Mouse (Mus musculus): ENCODE results near the gene Qpctl. TPM values are rescaled to one million over a fixed set of nuclear protein-coding genes. Genes with fewer than 3 reads are reported as not detected.
A peak's percentile ranks its signal among the peaks of the same experiment; 100 is the strongest.
"Not testable (repeated sequence)": the region's sequence is repeated elsewhere in the genome, so short reads cannot be mapped to it uniquely, and the experiment has no call there.

Qpctl gene
- polyA plus RNA-seq, 1 experiment from 2014 or later = 13.3 TPM

- TF ChIP-seq CTCF (IDR thresholded peaks at IDR 0.05; ENCODE audit: low read depth) = no peak
- peak overlapping the region; percentile 44 for H3K9ac ChIP-seq (ENCODE audit: low read depth, low read length)
- WGBS = under 1% methylated on average over 19 of the region's 20 CpGs
- DNase-seq (ENCODE audit: low spot score) (peak; percentile 60), ATAC-seq (replicated peaks; ENCODE audit: low FRiP score, low read depth) (0 out of 2 replicates have a peak, but pooled peaks have one; percentile 27)
- H3K4me2 ChIP-seq (ENCODE audit: low read length) = peak overlapping the region; percentile 75
- 0 out of 2 replicates have a peak, but pooled peaks cover 7% of the 10 kb centered on the region for H3K27me3 ChIP-seq (ENCODE audit: insufficient read depth, low read length)
- H3K27ac ChIP-seq = no peak overlapping the region
- peaks cover 1% of the 10 kb centered on the region; the same call in 1 of the 2 replicates for H3K36me3 ChIP-seq (ENCODE audit: insufficient read depth, low read length)
- H3K4me3 ChIP-seq (replicated peaks; ENCODE audit: low read depth, low read length) = peak overlapping the region; percentile 25
- H3K4me1 ChIP-seq (replicated peaks; ENCODE audit: insufficient read depth, low read length) = peaks cover 27% of the 10 kb centered on the region
- no peaks in the 10 kb centered on the region for H3K9me3 ChIP-seq (replicated peaks; ENCODE audit: low read length)
Measured at GRCm38 (mm10) chr7:19160115-19160514, 11.0 kb upstream of the Qpctl start.

GRCm38 (mm10) chr7:19159411-19159810, 10.3 kb upstream of the Qpctl start:
- no peak for ATAC-seq (replicated peaks; ENCODE audit: low FRiP score, low read depth)
- H3K9ac ChIP-seq (ENCODE audit: low read depth, low read length) = peak overlapping the region; percentile 18; the same call in 1 of the 2 replicates

GRCm38 (mm10) chr7:19158601-19159000, 9.5 kb upstream of the Qpctl start:
- 0 out of 2 replicates have a peak, but pooled peaks cover 7% of the 10 kb centered on the region for H3K27me3 ChIP-seq (ENCODE audit: insufficient read depth, low read length)
- H3K9me3 ChIP-seq (replicated peaks; ENCODE audit: low read length) = no peaks in the 10 kb centered on the region
- H3K4me2 ChIP-seq (ENCODE audit: low read length) = no peak overlapping the region
- peaks cover 12% of the 10 kb centered on the region for H3K36me3 ChIP-seq (ENCODE audit: insufficient read depth, low read length)
- TF ChIP-seq CTCF (IDR thresholded peaks at IDR 0.05; ENCODE audit: low read depth) = no peak
- WGBS = 55% methylated on average over 11 of the region's 11 CpGs
- H3K4me1 ChIP-seq (replicated peaks; ENCODE audit: insufficient read depth, low read length) = peaks cover 15% of the 10 kb centered on the region; the same call in 1 of the 2 replicates
- DNase-seq (ENCODE audit: low spot score) (no peak), ATAC-seq (replicated peaks; ENCODE audit: low FRiP score, low read depth) (no peak)
- H3K27ac ChIP-seq = no peak overlapping the region
- no peak overlapping the region for H3K4me3 ChIP-seq (replicated peaks; ENCODE audit: low read depth, low read length)
- H3K9ac ChIP-seq (ENCODE audit: low read depth, low read length) = no peak overlapping the region

More at GRCm38 (mm10) chr7:19159411-19159810, 10.3 kb upstream of the Qpctl start:
- H3K4me2 ChIP-seq (ENCODE audit: low read length) = peak overlapping the region; percentile 75
- 0 out of 2 replicates have a peak, but pooled peaks cover 7% of the 10 kb centered on the region for H3K27me3 ChIP-seq (ENCODE audit: insufficient read depth, low read length)
- no peaks in the 10 kb centered on the region for H3K9me3 ChIP-seq (replicated peaks; ENCODE audit: low read length)
- no peak overlapping the region for H3K27ac ChIP-seq
- H3K4me3 ChIP-seq (replicated peaks; ENCODE audit: low read depth, low read length) = no peak overlapping the region
- peaks cover 7% of the 10 kb centered on the region for H3K36me3 ChIP-seq (ENCODE audit: insufficient read depth, low read length)
- no peak for TF ChIP-seq CTCF (IDR thresholded peaks at IDR 0.05; ENCODE audit: low read depth)
- no peak for DNase-seq (ENCODE audit: low spot score)
- WGBS = 11% methylated on average over 18 of the region's 18 CpGs
- H3K4me1 ChIP-seq (replicated peaks; ENCODE audit: insufficient read depth, low read length) = peaks cover 21% of the 10 kb centered on the region

- ATAC-seq (replicated peaks; ENCODE audit: low FRiP score, low read depth) = peak; percentile 71
- H3K4me3 ChIP-seq (replicated peaks; ENCODE audit: low read depth, low read length) = no peak overlapping the region
Measured at GRCm38 (mm10) chr7:19157160-19157800, 8.2 kb upstream of the Qpctl start.

GRCm38 (mm10) chr7:19155825-19156475, 6.9 kb upstream of the Qpctl start:
- no peak overlapping the region for H3K27ac ChIP-seq
- DNase-seq (ENCODE audit: low spot score) = peak; percentile 72
- H3K36me3 ChIP-seq (ENCODE audit: insufficient read depth, low read length) = peaks cover 29% of the 10 kb centered on the region
- no peak overlapping the region for H3K9ac ChIP-seq (ENCODE audit: low read depth, low read length)
- no peaks in the 10 kb centered on the region for H3K9me3 ChIP-seq (replicated peaks; ENCODE audit: low read length)
- no peak overlapping the region for H3K4me3 ChIP-seq (replicated peaks; ENCODE audit: low read depth, low read length)
- 0 out of 2 replicates have a peak, but pooled peaks cover 7% of the 10 kb centered on the region for H3K27me3 ChIP-seq (ENCODE audit: insufficient read depth, low read length)
- TF ChIP-seq CTCF (IDR thresholded peaks at IDR 0.05; ENCODE audit: low read depth) = peak; percentile 54
- no peak for ATAC-seq (replicated peaks; ENCODE audit: low FRiP score, low read depth)
- 33% methylated on average over 13 of the region's 13 CpGs for WGBS
- H3K4me2 ChIP-seq (ENCODE audit: low read length) = no peak overlapping the region
- peaks cover 15% of the 10 kb centered on the region; the same call in 1 of the 2 replicates for H3K4me1 ChIP-seq (replicated peaks; ENCODE audit: insufficient read depth, low read length)

More at GRCm38 (mm10) chr7:19157160-19157800, 8.2 kb upstream of the Qpctl start:
- TF ChIP-seq CTCF (IDR thresholded peaks at IDR 0.05; ENCODE audit: low read depth) = peak; percentile 98
- no peaks in the 10 kb centered on the region for H3K9me3 ChIP-seq (replicated peaks; ENCODE audit: low read length)
- peak overlapping the region; percentile 37 for H3K4me2 ChIP-seq (ENCODE audit: low read length)
- 0 out of 2 replicates have a peak, but pooled peaks cover 7% of the 10 kb centered on the region for H3K27me3 ChIP-seq (ENCODE audit: insufficient read depth, low read length)
- no peak overlapping the region for H3K27ac ChIP-seq
- peaks cover 22% of the 10 kb centered on the region for H3K36me3 ChIP-seq (ENCODE audit: insufficient read depth, low read length)
- peak; percentile 88 for DNase-seq (ENCODE audit: low spot score)
- H3K9ac ChIP-seq (ENCODE audit: low read depth, low read length) = no peak overlapping the region
- 7% methylated on average over 30 of the region's 30 CpGs for WGBS
- H3K4me1 ChIP-seq (replicated peaks; ENCODE audit: insufficient read depth, low read length) = peaks cover 15% of the 10 kb centered on the region; the same call in 1 of the 2 replicates

GRCm38 (mm10) chr7:19154796-19155195, 5.7 kb upstream of the Qpctl start:
- Histone ChIP-seq H3K27ac (no peak overlapping the region), H3K4me2 (ENCODE audit: low read length) (no peak overlapping the region), H3K9me3 (replicated peaks; ENCODE audit: low read length) (no peaks in the 10 kb centered on the region), H3K4me3 (replicated peaks; ENCODE audit: low read depth, low read length) (no peak overlapping the region), H3K27me3 (ENCODE audit: insufficient read depth, low read length) (0 out of 2 replicates have a peak, but pooled peaks cover 5% of the 10 kb centered on the region), H3K36me3 (ENCODE audit: insufficient read depth, low read length) (peaks cover 29% of the 10 kb centered on the region), H3K4me1 (replicated peaks; ENCODE audit: insufficient read depth, low read length) (peaks cover 19% of the 10 kb centered on the region; the same call in 1 of the 2 replicates), H3K9ac (ENCODE audit: low read depth, low read length) (no peak overlapping the region)
- WGBS = 85% methylated on average over 8 of the region's 8 CpGs
- ATAC-seq (replicated peaks; ENCODE audit: low FRiP score, low read depth) = no peak
- no peak for DNase-seq (ENCODE audit: low spot score)
- TF ChIP-seq CTCF (IDR thresholded peaks at IDR 0.05; ENCODE audit: low read depth) = no peak

GRCm38 (mm10) chr7:19151121-19151520, 2.0 kb upstream of the Qpctl start:
- H3K36me3 ChIP-seq (ENCODE audit: insufficient read depth, low read length) = peaks cover 35% of the 10 kb centered on the region
- not testable (repeated sequence) for H3K27me3 ChIP-seq (ENCODE audit: insufficient read depth, low read length); ATAC-seq (replicated peaks; ENCODE audit: low FRiP score, low read depth); H3K27ac ChIP-seq; H3K9ac ChIP-seq (ENCODE audit: low read depth, low read length); H3K4me2 ChIP-seq (ENCODE audit: low read length); H3K4me3 ChIP-seq (replicated peaks; ENCODE audit: low read depth, low read length); H3K9me3 ChIP-seq (replicated peaks; ENCODE audit: low read length); DNase-seq (ENCODE audit: low spot score)
- WGBS = 87% methylated on average over 10 of the region's 10 CpGs
- H3K4me1 ChIP-seq (replicated peaks; ENCODE audit: insufficient read depth, low read length) = peaks cover 13% of the 10 kb centered on the region
